In the genomic region with DNA sequence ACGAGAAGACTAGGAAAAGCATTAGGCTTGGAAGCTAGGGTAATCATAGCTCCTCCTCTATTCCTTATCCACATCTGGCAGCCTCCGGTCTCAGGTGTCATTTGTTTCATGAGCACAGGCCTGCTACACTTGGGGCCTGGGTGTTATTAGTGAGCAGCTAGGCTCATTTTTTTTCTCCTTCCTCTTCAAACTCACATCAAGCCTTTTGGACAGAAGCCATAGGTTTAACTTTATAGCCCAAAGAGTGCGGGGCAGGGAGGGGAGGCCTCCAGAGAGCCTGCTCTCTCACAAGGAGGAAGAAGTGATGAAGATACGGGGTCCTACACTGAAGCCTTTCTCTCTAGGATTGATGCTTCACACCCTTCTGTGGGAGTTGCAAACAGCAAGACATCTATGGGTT, we compare ENCODE assay signal across 16 mouse cellular contexts.
"Had no signal": no experiment of that assay in that cellular context is flagged by ENCODE, and none has a peak within 500 bp of the region (broad histone marks: within the 10 kb centered on the region; RNA-seq: fewer than 3 reads in every experiment).

No protein-coding gene starts in this region.

- H3K27ac ChIP-seq: kidney, postnatal 0 days; limb, embryonic 15.5 days; liver, embryonic 13.5 days; lung, embryonic 15.5 days; macrophage; midbrain, embryonic 12.5 days; stomach, embryonic 15.5 days had no signal

- H3K4me3 ChIP-seq: limb, embryonic 15.5 days; liver, embryonic 13.5 days; lung, embryonic 15.5 days; megakaryocyte, embryonic 14.5 days; midbrain, embryonic 12.5 days; neural tube, embryonic 13.5 days; stomach, embryonic 15.5 days had no signal

- H3K9me3 ChIP-seq: limb, embryonic 15.5 days; liver, embryonic 13.5 days; lung, embryonic 15.5 days; megakaryocyte, embryonic 14.5 days; midbrain, embryonic 12.5 days; neural tube, embryonic 13.5 days; stomach, embryonic 15.5 days had no signal

- ATAC-seq: liver, postnatal 0 days; midbrain, embryonic 16.5 days had no signal

- H3K36me3 ChIP-seq: limb, embryonic 15.5 days; liver, embryonic 13.5 days; lung, embryonic 15.5 days; neural tube, embryonic 13.5 days; stomach, embryonic 15.5 days had no signal

- H3K27me3 ChIP-seq: limb, embryonic 15.5 days; liver, embryonic 13.5 days; lung, embryonic 15.5 days; megakaryocyte, embryonic 14.5 days; neural tube, embryonic 13.5 days; stomach, embryonic 15.5 days had no signal

- DNase-seq: kidney, adult 11 months; kidney, adult 9 months; kidney, postnatal 36 days; liver, embryonic 13.5 days; liver, postnatal 0 days; lung, postnatal 14 days; right cerebral cortex, postnatal 14 days had no signal

- H3K4me1 ChIP-seq: lung, embryonic 15.5 days; midbrain, embryonic 12.5 days; stomach, embryonic 15.5 days had no signal

- H3K9ac ChIP-seq: limb, embryonic 15.5 days; liver, embryonic 13.5 days; liver, postnatal 0 days; lung, embryonic 15.5 days; midbrain, embryonic 12.5 days; neural tube, embryonic 13.5 days; stomach, embryonic 15.5 days had no signal

- H3K4me2 ChIP-seq: limb, embryonic 15.5 days; liver, embryonic 13.5 days; lung, embryonic 15.5 days; midbrain, embryonic 12.5 days; neural tube, embryonic 13.5 days; stomach, embryonic 15.5 days had no signal
